Mouse (Mus musculus) right cerebral cortex, adult 2 months (tissue): Measurements from ENCODE around the gene Tnfrsf26.
"Not testable (repeated sequence)": the region's sequence is repeated elsewhere in the genome, so short reads cannot be mapped to it uniquely, and the experiment has no call there.

ENCODE experiments used
- DNase-seq, 2 experiments: peaks; one replicate each; pipeline ENCODE4 v3.0.0; 2021 to 2022; ENCODE audit warnings: low spot score in 2 of 2

Gene Tnfrsf26

GRCm38 (mm10) chr7:143628540-143628939 lies at the start of gene Tnfrsf26:
Gene Tnfrsf26 (minus strand): TSS chr7:143628722.
- DNase-seq, result no peak

GRCm38 (mm10) chr7:143666427-143667311 lies 38.1 kb upstream of the Tnfrsf26 start:
- DNase-seq, result no peak

- no peak for DNase-seq
These were observed 34.9 kb upstream of the Tnfrsf26 start for GRCm38 (mm10) chr7:143663470-143663869.

GRCm38 (mm10) chr7:143660797-143661196 lies 32.3 kb upstream of the Tnfrsf26 start:
- no peak for DNase-seq

GRCm38 (mm10) chr7:143649769-143650346 lies 21.3 kb upstream of the Tnfrsf26 start:
- not testable (repeated sequence) for DNase-seq

GRCm38 (mm10) chr7:143649034-143649768 lies 20.7 kb upstream of the Tnfrsf26 start, which contains the start of gene Tnfrsf22:
Gene Tnfrsf22 (minus strand): TSS chr7:143649661.
- peak; percentile 75 to 78 for DNase-seq

GRCm38 (mm10) chr7:143643949-143644348 lies 15.4 kb upstream of the Tnfrsf26 start:
- not testable (repeated sequence) for DNase-seq

- no peak for DNase-seq
These were observed 8.2 kb upstream of the Tnfrsf26 start for GRCm38 (mm10) chr7:143636674-143637073.

- DNase-seq, result no peak
These were observed 3.0 kb upstream of the Tnfrsf26 start for GRCm38 (mm10) chr7:143631503-143631902.

GRCm38 (mm10) chr7:143629501-143629900 lies 979 bp upstream of the Tnfrsf26 start:
- DNase-seq, result no peak

GRCm38 (mm10) chr7:143627555-143628286 lies 801 bp downstream of the Tnfrsf26 start:
- no peak for DNase-seq

GRCm38 (mm10) chr7:143626178-143626577 lies 2.3 kb downstream of the Tnfrsf26 start:
- DNase-seq, result no peak

GRCm38 (mm10) chr7:143625151-143625550 lies 3.4 kb downstream of the Tnfrsf26 start:
- DNase-seq, result no peak

- no peak for DNase-seq
These were observed 4.0 kb downstream of the Tnfrsf26 start for GRCm38 (mm10) chr7:143624561-143624960.

GRCm38 (mm10) chr7:143620951-143621350 lies 7.6 kb downstream of the Tnfrsf26 start:
- peak; percentile 10 to 16 for DNase-seq

GRCm38 (mm10) chr7:143614404-143615135 lies 14.0 kb downstream of the Tnfrsf26 start:
- DNase-seq, result no peak

- no peak for DNase-seq
These were observed 16.3 kb downstream of the Tnfrsf26 start for GRCm38 (mm10) chr7:143612215-143612614.

- DNase-seq, result no peak
These were observed 23.2 kb downstream of the Tnfrsf26 start for GRCm38 (mm10) chr7:143605321-143605720.

- no peak for DNase-seq
These were observed 23.6 kb downstream of the Tnfrsf26 start for GRCm38 (mm10) chr7:143604889-143605288.

- DNase-seq, result no peak
These were observed 26.8 kb downstream of the Tnfrsf26 start for GRCm38 (mm10) chr7:143601705-143602104.

GRCm38 (mm10) chr7:143600231-143600740 lies 28.2 kb downstream of the Tnfrsf26 start:
- DNase-seq, result no peak
